Mouse (Mus musculus) monocyte, adult 5-6 weeks (primary cell): ENCODE results near the gene Pafah1b2. TPM values are rescaled to one million over a fixed set of nuclear protein-coding genes. Genes with fewer than 3 reads are reported as not detected.

Source experiments
- ATAC-seq: fragments of 153-309, 156-312 bp; replicated peaks from 2 replicates; pipeline ENCODE4 v1.8.0; 2017; ENCODE audit warnings: mild to moderate bottlenecking; ENCODE audit not compliant: low TSS enrichment, insufficient number of reproducible peaks, severe bottlenecking, poor library complexity, low FRiP score
- total RNA-seq: library from RNA; stranded (forward); fragments of 200-1000, 200-491, 200-594 nt; gene quantifications from 3 replicates; pipeline ENCODE4 v1.2.3, GENCODE M21; 2017

The Pafah1b2 gene
- total RNA-seq, 1 experiment from 2014 or later = 77.9 TPM

DNA sequence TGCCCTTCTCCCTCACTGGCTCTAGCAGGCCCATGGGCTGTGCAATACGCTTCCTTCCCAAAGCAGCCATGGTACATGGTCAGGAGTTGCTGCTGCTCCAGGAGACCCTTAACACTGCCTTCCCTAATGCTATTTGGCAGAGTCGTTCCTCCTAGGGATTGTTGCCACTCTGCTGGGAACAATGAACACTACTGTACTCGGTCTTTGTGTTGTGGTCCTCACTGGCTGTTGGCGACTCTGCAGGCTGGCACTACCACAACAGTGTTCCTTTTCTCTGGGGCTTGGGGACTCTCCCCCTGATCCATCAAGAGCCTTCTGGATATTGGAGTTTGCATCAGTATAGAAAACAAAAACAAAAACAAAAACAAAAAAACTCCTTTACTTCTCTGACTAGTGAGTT lies 13.5 kb downstream of the Pafah1b2 start:
- ATAC-seq = no peak

DNA sequence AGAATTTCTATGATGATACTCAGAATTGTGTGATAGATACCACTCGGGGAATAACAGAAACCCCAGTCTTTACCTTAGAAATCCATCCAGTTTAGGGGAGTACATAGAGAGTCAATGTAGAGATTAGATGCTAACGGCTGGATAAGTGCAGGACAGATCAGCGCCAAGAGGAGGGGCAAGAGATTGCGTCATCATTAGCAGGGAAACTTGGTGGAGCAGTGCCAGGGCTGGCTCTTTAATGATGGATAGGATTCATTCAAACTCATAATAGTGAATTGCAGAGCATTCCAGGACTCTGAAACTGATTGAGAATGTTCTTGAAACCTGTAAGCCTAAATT lies 27.3 kb downstream of the Pafah1b2 start:
- no peak for ATAC-seq

DNA sequence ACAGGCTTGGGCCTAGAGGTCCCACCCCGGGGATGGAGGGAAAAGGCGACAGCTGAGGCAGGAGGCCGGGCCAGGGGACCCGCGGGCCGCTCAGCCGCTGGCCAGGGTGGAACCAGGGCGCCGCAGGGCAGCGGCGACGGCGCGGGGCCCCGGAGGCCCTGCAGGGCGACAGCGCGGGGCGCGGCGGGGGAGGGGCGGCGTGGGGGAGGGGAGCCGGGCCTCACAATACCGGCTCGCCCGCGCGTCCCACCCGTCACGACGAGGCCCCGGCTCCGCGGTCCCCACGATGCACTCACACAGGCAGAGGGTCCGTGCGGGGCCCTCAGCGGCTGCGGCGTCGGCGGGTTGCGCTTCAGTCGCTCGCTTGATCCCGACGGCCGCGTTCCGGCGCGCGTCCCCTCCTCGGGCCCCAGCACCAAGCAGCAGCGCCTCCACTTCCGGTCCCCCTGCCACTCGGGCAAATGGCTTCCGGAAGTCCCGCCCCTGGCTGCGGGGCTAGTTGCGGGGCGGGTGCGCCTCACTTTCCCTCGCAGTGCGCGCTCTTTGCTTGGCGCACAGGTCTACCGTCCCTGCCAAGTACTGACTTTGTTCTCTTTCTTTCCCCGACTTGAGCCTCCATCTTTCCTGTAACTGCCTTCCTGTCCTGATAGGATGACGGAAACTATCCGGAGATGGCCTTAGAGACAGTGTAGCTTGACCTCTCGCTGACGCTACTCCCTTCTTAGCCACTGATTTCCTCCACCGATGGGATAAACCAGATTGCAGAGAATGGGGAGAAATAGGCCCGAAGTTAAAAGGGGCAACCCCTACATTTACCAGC lies 27.9 kb downstream of the Pafah1b2 start:
- ATAC-seq = peak; percentile 82

DNA sequence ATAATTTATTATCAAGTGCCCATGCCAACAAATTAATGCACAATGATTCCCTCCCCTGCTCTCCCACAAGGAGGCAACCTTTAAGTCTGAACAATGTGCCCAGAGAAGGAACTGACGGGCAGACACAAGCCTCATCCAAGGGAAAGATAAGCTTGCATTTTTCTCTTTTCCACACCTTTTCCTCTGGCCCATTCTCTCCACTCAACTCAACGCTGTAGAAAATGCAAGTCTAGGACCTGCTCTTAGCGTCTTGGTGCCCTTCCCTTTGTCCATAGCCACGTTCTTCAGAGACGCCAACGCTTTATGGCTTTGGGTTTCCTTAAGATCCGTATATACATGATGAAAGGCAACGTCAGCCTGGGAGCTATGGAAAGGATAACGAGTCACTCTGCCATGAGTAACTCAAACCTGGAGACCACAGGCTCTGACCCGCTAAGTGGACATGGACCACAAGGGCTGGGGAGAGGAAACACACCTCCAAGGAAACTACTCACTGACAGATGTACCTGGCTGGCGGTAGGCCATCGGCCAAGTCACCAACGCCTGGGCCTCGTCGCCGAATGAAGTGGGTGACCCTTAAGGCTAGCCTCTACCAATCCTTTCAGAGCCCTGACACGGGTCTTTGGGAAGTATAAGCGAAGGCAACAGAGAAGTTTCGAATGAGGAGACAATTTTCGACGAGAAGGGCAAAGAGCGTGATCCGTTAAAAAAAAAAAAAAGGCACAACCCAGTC lies 28.6 kb downstream of the Pafah1b2 start:
- ATAC-seq = peak; percentile 40; the same call in 1 of the 2 replicates

DNA sequence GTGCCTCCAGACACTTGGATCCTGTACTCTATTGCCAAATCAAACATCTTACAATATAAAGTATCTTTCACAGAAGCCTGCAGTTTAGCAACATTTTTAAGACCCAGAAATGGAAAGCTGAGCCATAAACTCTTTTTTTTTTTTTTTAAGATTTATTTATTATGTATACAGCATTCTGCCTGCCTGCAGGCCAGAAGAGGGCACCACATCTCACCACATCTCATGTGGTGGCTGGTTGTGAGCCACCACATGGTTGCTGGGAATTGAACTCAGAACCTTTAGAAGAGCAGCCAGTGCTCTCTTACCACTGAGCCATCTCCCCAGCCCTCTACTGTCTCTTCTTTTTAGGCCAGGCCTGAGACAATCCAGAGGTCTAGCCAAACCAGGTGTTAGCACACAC lies 31.2 kb downstream of the Pafah1b2 start:
- no peak for ATAC-seq

DNA sequence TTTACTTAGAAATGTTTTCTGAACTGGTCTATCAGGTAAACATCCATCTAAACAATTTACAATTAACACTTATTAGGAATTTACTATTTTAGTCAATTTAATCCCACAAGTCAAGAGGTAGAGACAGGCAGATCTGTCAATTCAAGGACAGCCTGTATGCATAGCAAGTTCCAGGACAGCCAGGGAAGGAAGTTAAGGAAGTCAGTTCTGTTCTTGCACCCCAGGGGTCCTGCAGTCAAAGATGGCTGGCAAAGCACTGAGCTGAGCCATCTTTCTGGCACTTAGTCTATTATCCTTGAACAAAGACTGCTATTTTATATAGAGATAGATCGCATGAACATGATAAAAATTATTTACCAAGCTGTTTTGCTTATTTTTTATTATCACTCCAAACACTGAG lies 31.9 kb downstream of the Pafah1b2 start:
- ATAC-seq = no peak

DNA sequence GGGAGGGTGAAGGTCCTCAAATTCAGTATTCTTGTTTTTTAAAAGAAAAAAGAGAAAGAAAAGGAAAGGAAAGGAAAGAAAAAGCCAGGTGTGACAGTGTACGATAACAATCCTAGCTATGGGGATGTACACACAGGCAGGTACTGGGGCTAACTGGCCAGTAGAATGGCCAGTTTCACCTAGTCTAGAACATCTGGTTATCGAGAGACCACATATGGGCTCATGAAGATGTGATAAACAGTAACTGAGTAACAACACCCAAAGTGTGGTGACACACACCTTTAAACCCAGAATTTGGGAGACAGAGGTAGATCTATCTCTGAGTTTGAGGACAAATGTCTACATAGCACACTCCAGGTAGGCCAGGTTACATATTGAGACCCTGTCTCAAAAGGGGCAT lies 32.7 kb downstream of the Pafah1b2 start:
- ATAC-seq = no peak

DNA sequence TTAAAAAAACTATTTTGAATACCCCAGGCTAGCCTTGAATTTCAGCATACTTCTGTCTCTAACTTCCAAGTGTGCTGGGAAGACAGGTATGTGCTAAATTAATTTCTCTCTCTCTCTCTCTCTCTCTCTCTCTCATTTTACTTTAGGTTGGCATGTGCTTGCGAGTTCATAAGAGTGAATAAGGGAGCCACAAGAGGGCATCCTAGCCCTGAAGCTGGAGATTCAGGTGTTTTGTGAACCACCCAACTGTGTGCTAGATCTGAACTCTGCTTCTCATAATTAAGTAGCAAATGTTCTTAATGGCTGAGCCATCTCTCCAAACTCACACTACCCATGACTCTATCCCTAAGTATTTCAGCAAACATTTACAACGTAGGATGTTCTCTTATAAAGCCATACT lies 35.6 kb downstream of the Pafah1b2 start:
- no peak for ATAC-seq

DNA sequence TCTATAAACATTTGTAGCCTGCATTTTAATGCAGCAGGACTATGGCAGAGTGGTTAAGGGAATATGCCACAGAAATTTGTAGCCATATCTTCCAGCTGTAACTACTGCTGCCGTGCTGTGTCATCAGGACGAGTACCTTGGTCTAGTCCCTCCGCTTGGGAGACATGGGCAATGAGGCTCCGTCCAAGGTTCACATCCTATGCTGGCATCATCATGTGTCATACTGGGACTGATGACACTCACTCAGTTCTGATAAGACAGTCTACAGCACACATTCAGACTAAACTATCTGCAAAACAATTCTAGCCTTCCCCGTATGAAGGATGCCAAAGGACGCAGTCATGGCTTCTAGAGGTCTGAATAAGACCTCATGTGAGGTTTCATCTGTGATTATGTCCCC lies 48.9 kb downstream of the Pafah1b2 start:
- no peak for ATAC-seq

DNA sequence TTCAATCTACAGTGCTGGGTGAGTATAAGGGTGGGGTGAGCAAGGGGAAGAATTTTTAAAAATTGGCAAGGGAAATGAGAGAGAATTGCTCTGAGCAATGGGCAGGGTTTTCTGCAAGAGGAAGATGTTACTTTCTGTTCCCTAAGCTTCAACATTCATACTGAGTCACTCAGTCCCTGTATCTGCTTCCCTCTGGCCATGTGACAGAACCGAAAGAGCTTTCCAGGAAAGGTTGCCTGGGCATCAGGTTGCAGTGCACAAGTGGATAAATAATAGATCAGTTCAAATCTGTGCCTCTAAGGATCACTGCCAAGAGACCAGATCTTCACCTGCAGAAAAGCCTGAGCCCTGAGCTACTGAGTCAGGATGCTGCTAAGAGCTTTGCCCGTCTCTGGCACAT lies 50.6 kb downstream of the Pafah1b2 start:
- peak; percentile 83 for ATAC-seq

DNA sequence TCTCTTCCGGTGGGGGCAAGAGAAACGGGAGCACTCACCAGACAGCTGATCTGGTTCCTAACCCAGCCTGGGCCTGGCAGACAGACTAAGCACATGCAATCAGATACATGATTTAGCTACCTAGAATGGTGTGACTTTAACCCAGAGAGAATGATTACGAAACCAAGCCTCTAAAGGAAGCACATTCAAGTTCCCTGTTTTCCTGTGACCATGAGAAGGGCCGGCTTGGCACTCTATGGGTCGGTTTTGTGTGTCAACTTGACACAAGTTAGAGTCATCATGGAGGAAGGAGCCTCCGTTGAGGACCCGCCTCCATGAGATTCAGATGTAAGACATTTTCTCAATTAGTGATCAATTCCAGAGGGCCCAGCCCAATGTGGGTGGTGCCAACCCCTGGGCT lies 52.8 kb downstream of the Pafah1b2 start:
- ATAC-seq = peak; percentile 77

DNA sequence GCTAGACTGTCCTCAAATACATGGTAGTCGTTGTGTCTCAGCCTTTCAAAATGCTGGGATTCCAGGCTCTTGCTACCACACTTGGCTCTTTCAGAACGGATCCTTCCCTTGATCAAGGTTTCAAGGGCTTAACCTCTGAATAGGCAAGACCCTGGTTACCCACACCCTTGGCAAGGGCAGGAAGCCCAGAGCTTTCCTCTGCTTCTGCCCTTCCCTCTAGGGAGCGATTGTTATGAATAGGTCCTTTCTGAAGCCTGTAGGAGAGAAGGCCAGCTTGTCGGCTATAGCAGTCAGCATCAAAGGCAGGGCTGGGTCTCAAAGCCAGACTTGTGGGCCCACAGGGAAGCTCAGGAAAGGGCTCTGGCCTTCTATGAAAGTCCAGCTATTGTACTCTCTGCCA lies 53.6 kb downstream of the Pafah1b2 start:
- no peak for ATAC-seq

DNA sequence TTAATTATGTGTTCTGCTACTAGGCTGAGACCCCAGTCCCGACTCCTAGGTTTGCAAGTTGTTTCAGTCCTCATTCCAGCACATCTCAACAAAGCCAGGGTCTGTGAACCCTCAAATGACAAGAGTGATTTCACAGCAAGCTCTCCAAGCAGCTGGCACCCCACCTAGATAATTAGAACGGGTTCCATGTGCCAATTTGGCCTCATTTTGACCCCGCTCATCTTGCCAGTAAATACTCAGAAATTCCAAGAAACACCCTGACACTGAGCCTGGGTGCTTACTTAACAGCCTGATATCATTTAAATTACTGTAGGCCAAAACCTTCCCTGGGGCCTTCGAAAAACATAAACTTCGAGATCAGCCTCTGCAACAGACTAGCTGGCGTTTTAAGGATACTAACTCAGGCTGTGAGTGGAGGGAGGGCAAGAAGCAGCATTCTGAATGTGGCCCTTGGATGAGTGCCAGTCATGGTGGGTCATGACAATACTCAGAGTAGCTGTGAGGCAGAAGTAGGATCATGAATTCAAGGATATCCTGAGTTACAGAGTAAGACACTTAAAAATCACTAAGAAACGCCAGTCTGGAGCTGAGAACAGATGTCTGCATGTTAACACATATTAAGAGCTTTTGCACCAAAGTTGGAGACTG lies 54.3 kb downstream of the Pafah1b2 start:
- ATAC-seq = no peak

DNA sequence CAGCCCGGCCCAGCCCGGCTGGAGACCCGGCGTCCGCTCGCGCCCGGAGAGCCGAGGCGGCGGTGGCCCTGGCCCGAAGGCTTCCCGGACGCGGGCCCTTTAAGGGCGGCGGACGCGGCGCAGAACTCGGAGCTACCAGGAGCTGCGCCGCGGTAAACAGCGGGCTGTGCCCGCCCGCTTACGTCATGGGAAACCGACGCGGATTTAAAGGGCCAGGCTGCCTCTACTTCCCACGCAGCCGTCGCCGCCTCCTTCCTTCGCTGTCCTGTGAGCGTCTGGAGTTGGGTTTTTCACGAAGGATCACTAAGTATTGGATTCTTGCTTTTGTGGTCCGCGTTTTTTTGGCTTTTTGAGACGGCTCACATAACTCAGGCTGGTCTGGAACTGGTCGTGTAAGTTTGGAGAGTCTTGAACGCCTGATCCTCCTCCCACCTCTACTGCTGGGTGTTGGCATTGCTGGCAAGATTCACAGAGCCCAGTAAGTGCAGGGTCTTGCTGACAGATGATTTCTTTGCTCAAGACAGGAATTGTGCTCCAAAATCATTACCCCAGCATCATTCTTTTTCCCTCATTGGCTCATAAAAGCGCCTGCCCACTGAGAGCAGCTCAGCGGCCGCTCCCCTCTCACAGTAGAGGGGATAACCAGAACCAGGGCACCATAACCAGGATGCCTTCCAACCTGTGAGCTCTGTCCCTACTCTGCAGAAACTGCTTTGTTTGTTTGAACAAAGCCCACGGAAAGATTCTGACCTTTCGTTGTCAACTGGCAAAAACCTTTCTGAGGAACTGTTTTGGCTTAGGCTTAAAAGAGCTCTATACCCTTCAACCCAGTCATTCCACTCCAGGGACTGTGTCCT lies 57.2 kb downstream of the Pafah1b2 start, which contains the start of gene Sidt2:
TSS of gene Sidt2 (minus strand) at position 152 of the 857 bp plus-strand sequence.
- ATAC-seq = peak; percentile 77

DNA sequence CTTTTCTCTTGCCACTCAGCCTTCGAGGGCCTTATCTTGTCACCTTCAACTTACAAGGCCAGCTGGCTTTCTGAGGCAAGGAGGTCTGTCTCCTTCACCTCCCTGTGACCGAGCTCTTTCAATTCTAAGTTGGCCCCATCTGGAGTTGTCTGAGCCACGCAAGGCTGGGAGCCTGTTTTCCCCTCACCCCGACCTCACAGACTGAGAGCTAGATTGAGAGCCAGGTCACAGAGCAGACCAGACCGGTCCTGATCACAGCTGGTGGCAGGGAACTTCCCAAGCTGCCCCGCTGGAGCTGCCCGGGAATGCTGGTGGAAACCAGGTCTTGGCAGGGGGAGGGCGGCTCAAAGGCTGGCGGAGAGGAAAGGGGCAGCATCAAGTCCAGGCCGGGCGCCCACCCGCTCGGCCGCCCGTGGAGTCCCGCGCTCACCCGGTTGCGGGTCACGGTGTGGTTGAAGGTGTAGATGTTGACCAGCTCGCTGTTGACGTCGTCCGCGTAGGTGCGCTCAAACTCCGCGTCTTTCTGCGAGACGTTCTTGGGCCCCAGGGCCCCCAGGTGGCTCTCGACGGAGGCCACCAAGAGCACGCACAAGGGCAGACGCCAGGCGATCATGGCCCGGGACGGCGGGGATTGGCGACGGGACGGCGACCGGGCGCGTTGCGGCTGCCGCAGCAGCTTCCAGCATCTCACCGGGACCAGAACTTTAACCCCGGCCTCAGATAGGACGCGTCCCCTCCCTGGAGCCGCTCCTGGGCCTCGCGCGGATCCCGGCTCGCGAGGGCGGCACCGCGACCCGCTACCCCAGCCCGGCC lies 58.0 kb downstream of the Pafah1b2 start:
- ATAC-seq = no peak; the same call in 1 of the 2 replicates

DNA sequence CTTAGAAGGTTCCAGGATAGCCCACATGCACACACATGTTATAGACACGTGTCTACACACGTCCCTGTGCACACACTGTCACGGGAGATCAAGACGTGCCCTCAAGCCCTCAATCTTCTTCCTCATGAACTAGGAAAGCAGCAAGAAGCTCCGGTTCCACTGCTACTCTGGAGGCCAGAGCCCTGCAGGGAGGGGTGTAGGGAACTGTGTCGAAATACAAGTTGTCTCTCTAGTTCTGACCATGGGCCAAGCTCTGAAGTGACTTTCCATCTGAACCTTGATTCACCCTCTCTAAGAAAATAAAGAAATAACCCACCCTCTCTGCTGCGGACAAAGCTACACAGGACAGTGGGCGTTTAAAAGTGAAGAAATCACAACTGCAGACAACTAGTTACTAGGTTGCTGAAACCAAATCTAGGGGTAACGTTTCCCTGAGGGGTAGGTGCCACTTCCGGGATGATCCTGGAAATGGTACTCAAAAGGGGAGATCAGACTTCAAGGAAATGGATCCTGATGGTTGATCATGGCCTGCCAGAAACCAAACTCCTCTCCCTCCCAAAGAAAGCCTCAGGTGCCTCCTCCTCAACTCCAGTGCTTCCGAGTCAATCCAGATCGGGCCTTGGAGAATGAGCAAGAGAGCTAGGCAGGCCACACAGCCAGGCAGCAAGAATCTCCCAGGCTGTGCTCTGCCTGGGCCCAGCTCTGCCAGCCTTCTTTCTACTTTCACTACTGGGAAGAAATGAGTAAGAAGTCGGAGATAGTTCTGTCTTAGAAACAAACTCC lies 58.8 kb downstream of the Pafah1b2 start:
- ATAC-seq = peak; percentile 6; the same call in 1 of the 2 replicates

DNA sequence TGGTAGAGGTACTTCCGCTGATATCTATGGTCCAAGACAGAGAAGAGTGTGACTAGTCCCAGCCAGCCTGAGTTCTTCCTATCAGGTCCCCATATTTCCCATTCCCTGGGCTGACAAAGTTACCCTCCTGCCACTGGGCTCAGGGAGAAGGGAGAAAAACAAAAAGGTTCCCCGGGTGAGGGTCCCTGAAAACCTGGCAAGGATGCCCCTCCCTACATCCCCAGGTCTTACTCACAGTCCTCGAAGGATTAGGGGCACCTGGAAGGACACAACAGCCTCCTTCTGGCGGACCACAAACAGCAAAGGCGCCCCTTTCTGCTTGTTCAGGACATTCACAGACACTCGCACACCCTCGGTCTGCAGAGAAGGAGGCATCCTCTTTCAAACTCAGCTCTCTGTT lies 59.6 kb downstream of the Pafah1b2 start:
- no peak for ATAC-seq
